Mouse (Mus musculus): ENCODE data around the gene Mblac2. TPM values are rescaled to one million over a fixed set of nuclear protein-coding genes. Genes with fewer than 3 reads are reported as not detected.

Mblac2 gene
- total RNA-seq, 2 experiments from 2014 or later = 34.1 to 39.5 TPM

- intact Hi-C loops (cut with DNase I) = no loop called here
These were observed 25.5 kb downstream of the Mblac2 start for GRCm38 (mm10) chr13:81736606-81737005.

GRCm38 (mm10) chr13:81740898-81741297 is 29.8 kb downstream of the Mblac2 start:
- no peak for DNase-seq
- intact Hi-C loops (cut with DNase I) = no loop called here

More at GRCm38 (mm10) chr13:81736606-81737005, 25.5 kb downstream of the Mblac2 start:
- DNase-seq = no peak

DNA sequence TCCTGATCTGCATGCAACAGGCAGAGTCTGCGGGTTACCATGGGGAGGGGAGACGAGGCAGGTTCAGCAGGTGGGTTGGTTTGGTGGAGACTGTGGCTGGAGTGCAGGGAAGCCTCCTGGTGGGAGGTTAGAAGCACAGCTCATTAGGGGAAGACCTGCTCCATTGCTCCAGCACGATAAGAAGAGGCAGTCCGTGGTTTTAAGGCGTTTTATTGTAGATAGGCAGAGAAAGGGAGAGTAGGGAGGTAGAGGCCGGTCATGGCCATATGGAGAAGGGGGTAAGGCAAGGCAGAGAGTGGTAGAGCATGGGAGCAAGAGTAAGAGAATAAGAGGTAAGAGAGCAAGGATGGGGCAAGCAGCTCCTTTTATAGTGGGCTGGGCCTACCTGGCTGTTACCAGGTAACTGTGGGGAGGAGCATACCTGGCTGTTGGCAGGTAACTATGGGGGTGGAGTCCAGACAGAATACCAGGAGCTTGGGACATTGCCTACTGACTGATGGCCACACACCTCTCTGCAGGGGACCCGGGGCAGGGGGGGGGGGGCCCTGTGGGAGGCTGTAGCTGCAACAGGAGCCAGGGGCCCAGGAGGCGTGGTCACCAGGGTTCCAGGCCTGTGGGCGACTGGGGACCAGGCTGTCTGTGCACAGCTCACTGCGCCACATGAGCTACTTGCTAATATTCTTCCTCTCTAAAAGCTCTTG is 32.4 kb downstream of the Mblac2 start:
- DNase-seq = no peak
- intact Hi-C loops (cut with DNase I) = no loop called here

DNA sequence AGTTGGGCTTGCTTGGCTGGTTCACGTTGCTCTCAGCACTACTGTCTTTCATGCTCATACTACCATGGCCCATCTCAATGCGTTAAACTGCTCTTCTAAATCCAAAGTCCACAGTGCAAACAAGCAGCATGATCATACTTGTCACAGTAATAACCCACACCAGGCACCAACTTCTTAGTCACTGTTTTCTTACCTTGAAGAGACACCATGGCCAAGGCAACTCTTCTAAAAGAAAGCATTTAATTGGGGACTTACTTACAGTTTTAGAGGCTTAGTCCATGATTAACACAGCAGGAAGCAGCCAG is 32.9 kb downstream of the Mblac2 start:
- DNase-seq = no peak
- intact Hi-C loops (cut with DNase I) = no loop called here

- no peak for DNase-seq
- intact Hi-C loops (cut with DNase I) = no loop called here
These were observed 43.7 kb downstream of the Mblac2 start for GRCm38 (mm10) chr13:81754878-81755277.

DNA sequence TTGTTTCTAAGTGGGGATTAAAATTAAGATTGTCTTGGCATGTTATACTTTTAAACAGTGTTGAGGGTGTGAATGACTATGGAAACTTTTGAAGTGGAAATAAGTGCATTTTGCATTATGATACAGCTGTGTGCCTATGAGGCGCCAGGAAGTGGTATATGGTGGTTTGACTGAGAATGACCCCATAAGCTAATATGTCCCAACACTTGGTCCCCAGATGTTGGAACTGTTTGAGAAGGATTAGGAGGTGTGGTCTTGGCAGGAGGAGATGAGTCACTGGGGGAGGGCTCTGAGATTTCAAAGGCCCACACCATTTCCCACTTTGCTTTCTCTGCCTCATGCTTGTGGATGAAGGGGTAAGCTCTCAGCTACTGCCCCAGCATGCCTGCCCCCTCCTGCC is 44.2 kb downstream of the Mblac2 start:
- intact Hi-C loops (cut with DNase I) = no loop called here
- DNase-seq = no peak

- intact Hi-C loops (cut with DNase I) = no loop called here
These were observed 46.0 kb downstream of the Mblac2 start for GRCm38 (mm10) chr13:81757058-81757660.

DNA sequence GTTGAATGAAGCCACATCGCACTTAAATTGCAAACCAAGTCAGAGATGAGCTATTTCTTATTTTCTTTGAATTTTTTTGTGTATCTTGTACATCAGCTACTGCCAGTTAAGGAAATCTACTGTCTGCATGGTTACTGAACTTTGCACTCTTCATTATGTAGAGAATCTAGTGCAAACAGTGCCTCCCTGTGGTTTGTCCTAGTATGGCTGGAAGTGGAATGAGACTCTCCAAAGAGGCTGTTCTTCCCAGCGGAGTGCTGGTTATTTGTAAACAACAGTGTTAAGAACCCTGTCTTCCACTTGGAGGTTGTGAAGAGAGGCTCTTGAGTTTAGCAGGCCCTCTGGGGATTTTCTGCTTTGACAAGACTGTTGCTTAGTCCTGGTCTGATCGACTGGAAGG is 49.2 kb downstream of the Mblac2 start:
- intact Hi-C loops (cut with DNase I) = loop anchor here (2.0 to 5.0 kb wide), 2 partner anchors 322 to 898 kb away; no protein-coding TSS in a partner anchor
- DNase-seq = peak; percentile 43

More at GRCm38 (mm10) chr13:81757058-81757660, 46.0 kb downstream of the Mblac2 start:
- no peak for DNase-seq

DNA sequence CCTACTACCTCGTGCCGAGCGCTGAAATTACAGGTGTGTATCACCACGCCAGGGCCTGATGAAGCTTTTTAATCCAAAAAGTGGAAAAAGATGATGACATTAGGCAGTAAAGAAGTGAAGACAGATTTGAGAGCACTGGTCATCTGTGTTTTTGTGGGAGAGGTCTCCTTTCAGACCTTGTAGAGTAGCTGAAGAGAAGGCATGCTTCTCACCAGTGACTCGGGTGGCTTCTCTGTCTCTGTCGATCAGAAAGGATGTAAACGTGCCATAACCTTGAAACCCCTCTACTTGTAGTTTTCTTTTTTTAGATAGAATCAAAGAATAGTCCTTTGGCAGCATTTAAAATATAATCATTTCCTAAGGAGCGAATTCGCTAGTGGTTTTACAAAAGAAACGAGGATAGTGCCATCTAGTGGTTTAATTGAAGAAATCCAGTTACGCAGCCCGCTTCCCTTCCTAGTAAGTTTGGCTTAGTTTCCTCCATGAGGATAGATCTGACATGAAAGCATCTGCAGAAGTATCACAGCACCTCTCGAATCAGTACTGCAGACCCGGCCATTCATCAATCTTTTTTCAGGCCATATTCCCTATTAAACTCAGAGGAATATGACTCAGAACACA is 50.5 kb downstream of the Mblac2 start:
- DNase-seq = peak; percentile 5
- intact Hi-C loops (cut with DNase I) = loop anchor here (2.0 to 5.0 kb wide), 2 partner anchors 323 to 899 kb away; no protein-coding TSS in a partner anchor

- intact Hi-C loops (cut with DNase I) = loop anchor here (5.0 kb wide), 1 partner anchor 902 kb away; no protein-coding TSS in a partner anchor
- DNase-seq = no peak
These were observed 53.0 kb downstream of the Mblac2 start for GRCm38 (mm10) chr13:81764173-81764572.

DNA sequence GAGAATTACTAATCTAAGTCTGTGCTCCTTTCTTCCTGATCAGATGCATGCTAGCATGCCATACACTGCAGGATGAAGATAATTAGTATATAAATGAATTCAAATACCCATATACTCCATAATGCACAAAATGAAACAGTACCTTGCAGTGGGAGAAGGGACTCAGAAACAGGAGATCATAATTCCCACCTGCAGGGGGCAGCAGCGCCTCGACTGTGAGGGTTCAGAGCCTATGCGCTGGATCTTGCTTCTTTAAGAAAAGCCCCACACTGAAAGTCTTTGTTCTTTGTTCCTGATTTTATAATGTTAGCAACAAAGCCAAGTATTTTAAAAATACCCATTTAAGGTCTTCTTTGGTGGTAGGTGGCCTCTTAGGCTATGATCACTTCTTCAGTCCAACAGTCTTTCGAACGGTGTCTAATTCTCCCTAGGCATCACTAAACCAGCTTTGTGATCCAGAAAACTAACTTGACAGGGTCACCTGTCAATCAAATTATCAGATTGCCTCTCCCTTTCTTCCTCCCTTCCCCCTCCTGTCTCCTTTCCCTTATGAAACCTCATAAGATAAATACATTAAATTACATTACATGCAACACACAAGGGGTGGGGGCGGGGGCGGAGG is 56.0 kb downstream of the Mblac2 start:
- intact Hi-C loops (cut with DNase I) = no loop called here
- DNase-seq = peak; percentile 72

GRCm38 (mm10) chr13:81776217-81776616 is 65.1 kb downstream of the Mblac2 start:
- DNase-seq = no peak

GRCm38 (mm10) chr13:81782475-81782874 is 71.3 kb downstream of the Mblac2 start:
- no peak for DNase-seq
- intact Hi-C loops (cut with DNase I) = loop anchor here (5.0 to 10.0 kb wide), 2 partner anchors 1742 to 1875 kb away; no protein-coding TSS in a partner anchor

More at GRCm38 (mm10) chr13:81776217-81776616, 65.1 kb downstream of the Mblac2 start:
- intact Hi-C loops (cut with DNase I) = no loop called here

- intact Hi-C loops (cut with DNase I) = loop anchor here (5.0 to 10.0 kb wide), 2 partner anchors 1742 to 1874 kb away; no protein-coding TSS in a partner anchor
- peak; percentile 93 for DNase-seq
These were observed 71.8 kb downstream of the Mblac2 start, which contains the start of gene Cetn3 for GRCm38 (mm10) chr13:81782971-81783404. TSS of gene Cetn3 (plus strand) at chr13:81783077.

GRCm38 (mm10) chr13:81783405-81784342 is 72.5 kb downstream of the Mblac2 start:
- intact Hi-C loops (cut with DNase I) = loop anchor here (5.0 to 10.0 kb wide), 2 partner anchors 1741 to 1874 kb away; no protein-coding TSS in a partner anchor
- DNase-seq = peak; percentile 98

DNA sequence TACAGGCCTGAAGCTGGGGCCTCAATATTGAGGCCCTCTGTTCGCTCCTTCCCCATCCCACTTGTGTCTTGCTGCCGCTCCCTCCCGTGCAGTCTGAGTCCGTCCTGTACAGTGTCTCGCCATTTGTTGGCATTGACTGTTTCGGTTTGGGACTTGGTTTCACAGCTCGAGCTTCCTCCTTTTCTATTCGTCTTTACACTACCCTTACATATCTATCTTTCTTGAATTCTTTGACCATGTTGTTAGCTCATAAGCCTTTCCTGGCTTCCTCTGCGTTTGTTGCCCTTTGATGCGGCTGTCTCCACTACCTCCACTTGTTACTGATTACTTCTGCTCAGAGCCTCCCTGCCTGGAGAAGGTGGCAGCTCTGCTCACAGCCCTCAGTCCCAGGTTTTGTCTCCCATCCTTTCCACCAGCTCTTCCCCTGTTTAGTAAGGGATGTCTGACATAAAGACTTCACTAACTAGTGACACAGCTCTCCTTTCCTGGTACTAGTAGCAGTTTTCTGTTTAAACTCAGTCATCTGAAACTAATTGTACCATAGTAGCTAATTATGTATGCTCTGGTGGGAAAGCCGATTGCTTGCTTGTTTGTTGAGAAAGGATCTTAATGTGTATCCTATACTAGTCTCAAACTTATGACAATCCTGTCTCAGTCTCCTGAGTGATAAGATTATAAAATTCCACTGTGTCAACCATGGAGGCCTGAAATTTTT is 74.8 kb downstream of the Mblac2 start:
- no peak for DNase-seq
- intact Hi-C loops (cut with DNase I) = loop anchor here (10.0 kb wide), 1 partner anchor 1739 kb away; no protein-coding TSS in a partner anchor

DNA sequence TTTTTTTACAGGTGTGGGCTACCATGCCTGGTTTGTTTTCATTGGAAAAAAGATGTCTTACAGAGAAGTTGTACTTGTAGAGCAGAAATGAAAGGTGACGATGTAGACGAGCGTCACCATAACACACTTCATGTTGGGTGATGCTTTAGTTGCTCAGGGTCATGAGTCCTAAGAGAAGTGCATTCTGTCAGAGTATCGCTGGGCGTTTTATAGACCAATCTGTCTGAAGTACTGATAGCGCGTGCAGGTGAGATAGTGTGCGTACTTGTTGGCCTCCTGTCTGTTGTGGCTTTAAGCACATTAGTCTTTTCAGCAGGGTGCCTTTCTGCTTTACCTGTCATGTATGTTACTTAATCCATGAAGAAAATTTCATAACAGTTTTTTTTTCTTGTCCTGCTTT is 79.0 kb downstream of the Mblac2 start:
- no peak for DNase-seq

GRCm38 (mm10) chr13:81791861-81792260 is 80.7 kb downstream of the Mblac2 start:
- intact Hi-C loops (cut with DNase I) = loop anchor here (5.0 kb wide), 1 partner anchor 145 kb away; no protein-coding TSS in a partner anchor

More for the DNA sequence above, 79.0 kb downstream of the Mblac2 start:
- intact Hi-C loops (cut with DNase I) = loop anchor here (5.0 kb wide), 1 partner anchor 147 kb away; no protein-coding TSS in a partner anchor

DNA sequence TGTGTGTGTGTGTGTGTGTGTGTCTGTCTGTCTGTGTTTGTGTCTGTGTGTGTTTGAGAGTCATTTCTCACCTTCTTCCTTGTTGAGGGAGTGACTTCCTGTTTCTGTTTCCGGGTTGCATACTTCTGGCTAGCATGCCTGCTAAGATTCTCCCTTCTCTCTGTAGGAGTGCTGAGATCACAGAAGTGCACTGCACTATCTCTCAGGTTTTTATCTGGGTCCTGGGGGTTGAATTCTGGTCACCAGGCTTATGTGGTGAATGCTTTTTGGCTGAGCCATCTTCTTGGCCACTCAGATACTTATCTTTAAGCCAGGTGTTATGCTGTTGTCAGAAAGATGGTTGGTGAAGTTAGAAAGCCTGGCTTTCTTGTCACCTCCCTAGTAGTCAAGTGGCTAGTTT is 82.7 kb downstream of the Mblac2 start:
- DNase-seq = no peak
- intact Hi-C loops (cut with DNase I) = loop anchor here (5.0 kb wide), 1 partner anchor 143 kb away; no protein-coding TSS in a partner anchor

More at GRCm38 (mm10) chr13:81791861-81792260, 80.7 kb downstream of the Mblac2 start:
- no peak for DNase-seq

Data from left cerebral cortex, postnatal 4 days (tissue).